Mouse (Mus musculus) neural tube, embryonic 13.5 days (tissue): ENCODE measurements at regions not wholly inside any gene's neighbourhood (a gene's known extent, or its start where the extent isn't known, plus 50 kb on each side); places are given as distances from the start of the nearest gene placed in this dataset.

Source experiments
- ATAC-seq: fragments of 200-750 bp; cut with Nextera tagmentation; 2 replicates; pipeline ENCODE4 v1.8.0; 2017; ENCODE audit warnings: low read depth, mild to moderate bottlenecking, moderate TSS enrichment, moderate library complexity
- H3K27ac ChIP-seq: fragments of 300-500 bp; sonication (generic); replicated peaks from 2 replicates; pipeline ENCODE4 v1.5.1; 2015; ENCODE audit warnings: moderate library complexity, mild to moderate bottlenecking, inconsistent platforms
- H3K27me3 ChIP-seq: fragments of 300-500 bp; sonication (generic); 2 replicates; pipeline ENCODE4 v1.6.1; 2015; ENCODE audit warnings: mild to moderate bottlenecking, inconsistent platforms
- H3K36me3 ChIP-seq: fragments of 300-500 bp; sonication (generic); 2 replicates; pipeline ENCODE4 v1.6.1; 2015; ENCODE audit warnings: mild to moderate bottlenecking, inconsistent platforms
- H3K4me1 ChIP-seq: fragments of 300-500 bp; sonication (generic); replicated peaks from 2 replicates; pipeline ENCODE4 v1.6.1; 2015; ENCODE audit warnings: inconsistent platforms
- H3K4me2 ChIP-seq: fragments of 300-500 bp; sonication (generic); 2 replicates; pipeline ENCODE4 v1.6.1; 2015; ENCODE audit warnings: inconsistent platforms, mild to moderate bottlenecking, moderate library complexity
- H3K4me3 ChIP-seq: fragments of 300-500 bp; sonication (generic); 2 replicates; pipeline ENCODE4 v1.5.1; 2015; ENCODE audit warnings: mild to moderate bottlenecking, inconsistent platforms
- H3K9ac ChIP-seq: fragments of 300-500 bp; sonication (generic); 2 replicates; pipeline ENCODE4 v1.6.1; 2015; ENCODE audit warnings: moderate library complexity, mild to moderate bottlenecking, inconsistent platforms
- H3K9me3 ChIP-seq: fragments of 300-500 bp; sonication (generic); 2 replicates; pipeline ENCODE4 v1.6.1; 2016; ENCODE audit warnings: inconsistent platforms
- WGBS: fragments of 180-500 bp; shearing (Covaris S2); methylation state at CpG from one replicate; pipeline ENCODE4 v1.1.7; 2015; 5-methylcytosine and 5-hydroxymethylcytosine counted together

DNA sequence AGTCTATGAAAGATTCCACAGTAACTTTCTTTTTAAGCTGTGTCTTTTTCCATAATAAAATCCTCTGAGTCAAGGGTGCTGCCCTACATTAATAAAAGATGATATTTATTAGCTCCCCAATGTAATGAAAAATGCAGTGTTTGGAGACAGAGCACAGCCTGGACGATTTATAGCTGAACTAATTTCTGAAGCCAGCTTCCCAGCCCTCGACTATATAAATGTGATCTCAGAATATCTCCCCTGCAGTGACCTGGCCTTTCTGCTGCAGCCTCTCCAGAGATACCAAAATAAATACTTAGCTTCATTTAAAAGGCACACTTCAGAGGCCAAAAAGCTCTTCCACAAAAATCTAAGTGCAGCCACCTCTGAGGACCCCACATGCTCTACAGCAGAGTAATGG, 534.7 kb downstream of the Zfp619 start:
- 60% methylated on average over 2 of the region's 2 CpGs for WGBS

DNA sequence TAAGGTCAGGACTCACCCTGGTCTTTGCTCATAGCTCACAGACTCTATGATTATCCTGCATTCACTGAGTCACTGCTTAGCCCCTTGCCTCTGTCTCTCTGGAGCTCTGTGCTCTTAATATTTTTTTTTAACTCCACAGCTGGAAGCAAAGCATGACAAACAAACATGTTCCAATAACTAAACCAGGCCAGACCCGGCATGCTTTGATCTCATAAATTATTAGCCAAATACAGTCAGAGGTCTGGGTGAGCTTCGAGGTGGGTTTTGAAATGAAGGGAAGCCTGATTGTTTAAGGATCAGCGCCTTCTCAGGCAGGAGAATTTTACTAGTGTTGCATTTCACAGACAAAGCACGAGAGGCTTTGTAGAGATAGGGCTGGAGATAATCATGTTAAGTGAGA, 541.3 kb downstream of the Zfp619 start:
- Histone ChIP-seq H3K36me3 (no peaks in the 10 kb centered on the region), H3K27ac (no peak overlapping the region), H3K9me3 (no peaks in the 10 kb centered on the region), H3K4me3 (no peak overlapping the region), H3K27me3 (no peaks in the 10 kb centered on the region), H3K4me2 (no peak overlapping the region), H3K9ac (no peak overlapping the region), H3K4me1 (no peaks in the 10 kb centered on the region)
- no peak for ATAC-seq
- 64% methylated on average over 4 of the region's 4 CpGs for WGBS

More for the DNA sequence above, 534.7 kb downstream of the Zfp619 start:
- H3K27ac ChIP-seq = no peak overlapping the region
- no peak for ATAC-seq
- H3K4me2 ChIP-seq = no peak overlapping the region
- no peak overlapping the region for H3K4me3 ChIP-seq
- no peak overlapping the region for H3K9ac ChIP-seq
- no peaks in the 10 kb centered on the region for H3K27me3 ChIP-seq
- H3K9me3 ChIP-seq = no peaks in the 10 kb centered on the region
- H3K4me1 ChIP-seq = no peaks in the 10 kb centered on the region
- H3K36me3 ChIP-seq = no peaks in the 10 kb centered on the region

DNA sequence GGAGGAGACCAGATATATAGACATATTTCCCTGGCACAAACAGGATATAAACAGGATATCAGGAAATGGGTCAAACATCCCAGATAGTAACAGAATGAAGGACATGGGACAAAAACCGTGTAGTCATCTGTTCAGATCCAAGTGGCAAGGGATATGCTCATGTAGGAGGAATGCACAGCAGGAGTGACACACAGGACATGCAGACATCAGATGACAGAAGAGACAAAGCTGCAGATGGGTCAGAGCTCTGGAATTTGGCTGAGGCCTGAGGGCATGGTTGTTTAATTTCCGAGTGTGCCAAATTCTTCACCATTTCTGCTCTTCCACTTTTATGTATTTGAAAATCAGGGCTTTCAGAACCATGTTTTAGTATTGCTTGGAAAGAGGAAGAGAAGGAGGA, 547.1 kb downstream of the Zfp619 start:
- H3K4me1 ChIP-seq = no peaks in the 10 kb centered on the region
- H3K4me2 ChIP-seq = no peak overlapping the region
- no peak overlapping the region for H3K9ac ChIP-seq
- no peak for ATAC-seq
- H3K9me3 ChIP-seq = no peaks in the 10 kb centered on the region
- H3K27ac ChIP-seq = no peak overlapping the region
- no peak overlapping the region for H3K4me3 ChIP-seq
- no peaks in the 10 kb centered on the region for H3K36me3 ChIP-seq
- WGBS = 59% methylated on average over 2 of the region's 2 CpGs
- H3K27me3 ChIP-seq = no peaks in the 10 kb centered on the region

DNA sequence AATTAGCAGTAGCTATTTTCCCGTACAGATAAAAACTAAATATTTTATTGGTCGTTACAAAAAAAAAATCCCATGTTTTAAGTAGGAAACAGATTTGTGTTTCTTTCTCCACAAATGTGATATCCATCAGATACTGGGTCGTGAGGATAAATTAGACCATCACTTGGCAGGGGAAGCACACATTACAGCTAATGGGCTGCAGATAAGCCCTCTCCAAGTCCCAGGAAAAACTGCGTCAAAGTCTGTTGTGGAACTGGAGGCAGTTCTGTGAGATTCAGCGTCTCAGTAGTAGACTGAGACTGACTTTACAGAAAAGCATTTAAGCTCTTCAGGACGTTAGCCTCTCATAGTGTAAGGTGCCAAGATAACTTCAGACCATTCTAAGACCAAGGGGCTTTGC, 548.0 kb downstream of the Zfp619 start:
- no peak for ATAC-seq
- H3K4me1 ChIP-seq = no peaks in the 10 kb centered on the region
- no peaks in the 10 kb centered on the region for H3K9me3 ChIP-seq

DNA sequence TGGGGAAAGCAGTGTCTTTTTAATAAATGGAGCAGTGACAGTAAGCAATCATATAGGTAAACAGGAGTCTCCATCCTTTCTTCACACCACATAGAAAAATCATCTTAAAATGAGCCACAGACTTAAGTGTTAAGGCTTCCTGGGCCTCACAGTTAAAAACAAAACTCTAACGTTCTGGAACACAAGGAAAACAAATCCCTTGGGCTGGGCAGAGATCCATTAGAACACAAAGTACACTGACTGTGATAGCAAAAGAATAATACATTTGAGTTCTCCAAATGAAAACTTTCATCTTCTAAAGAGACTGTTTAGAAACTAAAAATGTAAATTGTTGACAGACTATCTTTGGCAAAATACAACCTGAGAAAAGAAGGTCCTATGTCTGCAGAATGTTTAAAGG, 549.8 kb downstream of the Zfp619 start:
- Histone ChIP-seq H3K27me3 (no peaks in the 10 kb centered on the region), H3K4me3 (no peak overlapping the region), H3K9me3 (no peaks in the 10 kb centered on the region), H3K9ac (no peak overlapping the region), H3K4me2 (no peak overlapping the region), H3K27ac (no peak overlapping the region), H3K36me3 (no peaks in the 10 kb centered on the region), H3K4me1 (no peaks in the 10 kb centered on the region)
- ATAC-seq = no peak
- WGBS = 58% methylated on average over 1 of the region's 1 CpGs

More for the DNA sequence above, 548.0 kb downstream of the Zfp619 start:
- WGBS = 82% methylated on average over 6 of the region's 6 CpGs
- Histone ChIP-seq H3K36me3 (no peaks in the 10 kb centered on the region), H3K27me3 (no peaks in the 10 kb centered on the region), H3K4me2 (no peak overlapping the region), H3K9ac (no peak overlapping the region), H3K27ac (no peak overlapping the region), H3K4me3 (no peak overlapping the region)

DNA sequence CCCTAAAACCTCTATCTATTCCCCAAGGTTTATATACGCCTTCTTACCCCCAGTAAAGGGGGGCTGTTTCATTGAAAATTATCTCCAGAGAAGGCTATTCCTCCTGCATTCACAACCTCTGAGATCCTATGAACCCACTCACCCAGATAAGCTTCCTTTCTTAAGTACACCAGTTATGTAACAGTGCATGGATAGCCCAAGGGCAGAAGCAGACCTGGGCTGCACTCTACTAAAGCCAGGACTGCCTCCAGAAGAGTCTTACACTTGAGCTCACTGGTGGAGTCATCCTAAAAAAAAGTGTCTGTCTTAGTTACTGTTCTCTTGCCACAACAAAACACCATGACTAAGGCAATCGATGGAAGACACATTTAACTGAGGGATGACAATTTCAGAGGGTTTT, 553.7 kb downstream of the Zfp619 start:
- H3K9ac ChIP-seq = no peak overlapping the region
- no peak for ATAC-seq
- no peaks in the 10 kb centered on the region for H3K27me3 ChIP-seq
- 80% methylated on average over 2 of the region's 2 CpGs for WGBS
- H3K4me2 ChIP-seq = no peak overlapping the region
- no peak overlapping the region for H3K4me3 ChIP-seq
- H3K27ac ChIP-seq = no peak overlapping the region
- no peaks in the 10 kb centered on the region for H3K36me3 ChIP-seq
- no peaks in the 10 kb centered on the region for H3K9me3 ChIP-seq
- no peaks in the 10 kb centered on the region for H3K4me1 ChIP-seq

DNA sequence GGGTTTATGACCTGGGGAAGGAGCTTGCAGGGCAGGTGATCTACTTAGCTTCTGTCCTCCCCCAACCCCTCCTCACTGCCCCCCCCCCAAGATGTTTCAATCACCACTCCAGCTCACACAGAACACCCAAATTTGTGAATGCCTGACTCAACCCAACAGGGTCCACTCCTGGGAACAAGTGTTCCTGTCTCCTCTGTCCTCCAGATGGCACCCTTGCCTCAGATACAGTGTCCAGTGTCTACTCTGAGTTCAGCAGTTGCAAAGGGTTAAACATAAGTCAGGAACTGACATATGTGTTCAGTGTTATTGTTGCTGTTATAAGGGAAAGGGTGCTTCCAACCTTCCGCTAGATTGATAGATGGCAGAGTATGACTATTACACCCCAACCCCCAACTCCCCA, 554.9 kb downstream of the Zfp619 start:
- Histone ChIP-seq H3K9me3 (no peaks in the 10 kb centered on the region), H3K4me2 (no peak overlapping the region), H3K36me3 (no peaks in the 10 kb centered on the region), H3K9ac (no peak overlapping the region), H3K4me1 (no peaks in the 10 kb centered on the region), H3K27ac (no peak overlapping the region), H3K27me3 (no peaks in the 10 kb centered on the region), H3K4me3 (no peak overlapping the region)
- 81% methylated on average over 1 of the region's 1 CpGs for WGBS
- ATAC-seq = peak; percentile 56; the same call in 1 of the 2 replicates

DNA sequence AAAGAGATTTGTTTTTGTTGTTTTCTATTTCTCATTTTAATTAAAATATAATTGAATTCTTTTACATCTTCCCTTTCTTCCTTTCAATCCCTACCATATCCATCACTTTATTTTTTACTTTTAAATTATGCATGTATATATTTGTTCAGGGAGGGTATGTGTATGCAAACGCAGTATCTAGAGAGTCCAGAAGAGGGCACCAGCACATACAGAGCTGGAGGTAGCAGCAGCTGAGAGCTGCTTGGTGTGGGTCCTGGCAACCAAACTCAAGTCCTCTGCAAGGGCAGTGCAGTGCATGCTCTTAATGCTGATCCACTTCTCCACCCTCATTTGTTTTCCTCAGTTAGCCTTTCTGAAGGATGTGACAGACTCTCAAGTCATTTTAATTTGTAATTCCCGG, 568.7 kb downstream of the Zfp619 start:
- no peak overlapping the region for H3K9ac ChIP-seq
- H3K27me3 ChIP-seq = no peaks in the 10 kb centered on the region
- H3K27ac ChIP-seq = no peak overlapping the region
- H3K4me2 ChIP-seq = no peak overlapping the region
- no peaks in the 10 kb centered on the region for H3K36me3 ChIP-seq
- H3K9me3 ChIP-seq = no peaks in the 10 kb centered on the region
- 57% methylated on average over 2 of the region's 2 CpGs for WGBS
- H3K4me3 ChIP-seq = no peak overlapping the region
- H3K4me1 ChIP-seq = no peaks in the 10 kb centered on the region
- ATAC-seq = no peak

DNA sequence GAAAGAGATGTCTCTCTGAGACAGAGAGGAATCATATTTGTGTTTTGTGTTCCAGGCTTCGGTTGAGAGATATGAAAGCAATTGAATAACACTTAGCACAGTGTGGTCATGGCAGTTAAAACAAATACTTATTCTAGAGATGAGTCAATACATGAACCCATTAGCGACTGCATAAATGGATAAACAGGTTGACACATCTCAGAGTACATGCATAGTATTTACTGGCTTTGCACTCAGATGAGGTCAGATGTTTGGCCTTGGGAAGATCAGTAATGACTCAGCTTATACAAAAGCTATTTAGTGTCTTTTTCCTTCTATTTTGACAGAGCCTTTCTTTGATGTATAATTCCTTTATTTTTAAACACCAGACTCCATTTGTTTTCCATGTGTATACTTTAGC, 579.5 kb downstream of the Zfp619 start:
- 85% methylated on average over 2 of the region's 2 CpGs for WGBS
- Histone ChIP-seq H3K27me3 (no peaks in the 10 kb centered on the region), H3K9me3 (no peaks in the 10 kb centered on the region), H3K27ac (no peak overlapping the region), H3K9ac (no peak overlapping the region), H3K4me2 (no peak overlapping the region), H3K36me3 (no peaks in the 10 kb centered on the region), H3K4me1 (no peaks in the 10 kb centered on the region), H3K4me3 (no peak overlapping the region)
- no peak for ATAC-seq

DNA sequence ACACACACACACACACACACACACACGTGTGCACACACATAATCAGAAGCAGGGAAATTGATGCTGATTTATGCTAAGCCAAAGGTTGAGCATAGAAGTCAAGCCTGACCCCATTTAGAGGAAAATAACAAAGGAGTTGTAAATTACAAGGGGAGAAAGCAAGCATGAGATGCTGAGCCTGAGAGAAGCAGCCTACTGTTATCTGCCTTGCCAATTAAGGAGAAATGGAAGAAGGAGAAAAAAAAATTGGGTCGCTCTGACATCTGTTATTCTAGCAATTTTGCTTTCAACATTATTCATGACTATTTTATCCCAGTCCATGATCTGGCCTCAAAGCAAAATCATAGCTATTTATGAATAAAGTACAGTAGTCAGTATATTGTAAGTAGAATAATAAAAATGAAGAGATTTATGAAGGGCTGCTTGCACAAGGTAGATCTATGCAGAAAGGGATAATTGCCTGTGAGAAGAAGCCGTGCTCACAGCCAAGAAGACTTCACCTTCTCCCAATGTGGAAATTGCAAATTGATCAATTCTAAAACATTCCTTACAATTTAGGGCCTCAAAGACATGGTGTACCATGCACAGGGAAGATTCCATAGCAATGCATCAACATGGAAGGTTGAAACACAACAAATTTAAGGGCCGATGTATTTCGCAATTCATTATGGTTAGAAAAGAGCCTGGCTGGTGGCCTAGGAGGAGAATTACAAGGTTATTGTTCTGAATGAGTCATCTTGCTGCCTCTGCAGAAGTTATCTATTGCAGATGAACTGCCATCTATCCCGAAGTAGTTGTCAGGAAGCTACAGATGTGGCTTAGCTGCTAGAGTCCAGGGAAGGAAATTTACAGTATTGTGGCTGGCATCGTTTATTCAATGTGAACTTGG, 585.7 kb downstream of the Zfp619 start:
- ATAC-seq = no peak
- Histone ChIP-seq H3K27ac (no peak overlapping the region), H3K27me3 (no peaks in the 10 kb centered on the region), H3K9me3 (no peaks in the 10 kb centered on the region), H3K9ac (no peak overlapping the region), H3K36me3 (no peaks in the 10 kb centered on the region), H3K4me1 (no peaks in the 10 kb centered on the region), H3K4me3 (no peak overlapping the region), H3K4me2 (no peak overlapping the region)
- 78% methylated on average over 7 of the region's 7 CpGs for WGBS

DNA sequence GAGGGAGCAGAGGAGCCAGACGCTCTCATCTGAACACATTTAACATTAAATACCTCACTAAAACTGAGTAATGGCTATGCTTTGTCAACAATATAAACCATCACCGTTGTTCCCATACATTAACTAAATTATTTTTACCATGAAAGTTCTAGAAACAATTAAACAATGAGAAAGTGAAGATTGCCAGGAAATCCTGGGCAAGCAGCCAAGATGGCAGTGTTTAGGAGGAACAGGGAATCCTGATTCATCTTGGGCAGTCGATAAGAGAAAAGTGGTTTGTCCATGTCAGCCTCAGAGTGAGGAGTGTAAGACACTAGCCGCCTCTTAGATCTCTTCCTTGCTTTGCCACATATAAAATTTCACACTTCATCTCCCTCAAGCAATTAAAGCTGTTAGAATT, 625.3 kb downstream of the Zfp619 start:
- H3K9me3 ChIP-seq = no peaks in the 10 kb centered on the region
- WGBS = 74% methylated on average over 4 of the region's 4 CpGs

DNA sequence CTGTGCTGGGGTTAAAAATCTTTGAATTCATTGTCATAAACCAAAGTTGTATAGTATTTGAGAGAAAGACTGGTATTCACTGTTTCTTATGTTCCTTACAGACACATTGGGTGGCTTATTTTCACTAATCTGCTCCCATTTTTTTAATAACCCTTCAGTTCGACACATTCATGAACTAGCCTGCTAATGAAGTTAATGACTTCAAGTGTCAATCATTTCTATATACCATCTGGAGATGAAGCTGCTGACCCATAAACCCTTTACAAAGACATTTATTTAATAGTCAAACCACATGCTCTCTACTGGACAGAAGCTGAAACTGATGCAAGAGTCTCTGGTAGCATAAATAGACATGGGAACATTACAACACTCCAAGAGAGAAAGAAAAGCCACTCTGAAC, 626.9 kb downstream of the Zfp619 start:
- Histone ChIP-seq H3K4me3 (no peak overlapping the region), H3K27ac (no peak overlapping the region), H3K4me1 (no peaks in the 10 kb centered on the region), H3K9ac (no peak overlapping the region), H3K4me2 (no peak overlapping the region), H3K36me3 (no peaks in the 10 kb centered on the region), H3K9me3 (no peaks in the 10 kb centered on the region), H3K27me3 (no peaks in the 10 kb centered on the region)
- ATAC-seq = no peak
- WGBS = 89% methylated on average over 1 of the region's 1 CpGs

More for the DNA sequence above, 625.3 kb downstream of the Zfp619 start:
- H3K27ac ChIP-seq = no peak overlapping the region
- no peak for ATAC-seq
- H3K4me3 ChIP-seq = no peak overlapping the region
- no peak overlapping the region for H3K4me2 ChIP-seq
- H3K36me3 ChIP-seq = no peaks in the 10 kb centered on the region
- H3K9ac ChIP-seq = no peak overlapping the region
- no peaks in the 10 kb centered on the region for H3K4me1 ChIP-seq
- H3K27me3 ChIP-seq = no peaks in the 10 kb centered on the region

DNA sequence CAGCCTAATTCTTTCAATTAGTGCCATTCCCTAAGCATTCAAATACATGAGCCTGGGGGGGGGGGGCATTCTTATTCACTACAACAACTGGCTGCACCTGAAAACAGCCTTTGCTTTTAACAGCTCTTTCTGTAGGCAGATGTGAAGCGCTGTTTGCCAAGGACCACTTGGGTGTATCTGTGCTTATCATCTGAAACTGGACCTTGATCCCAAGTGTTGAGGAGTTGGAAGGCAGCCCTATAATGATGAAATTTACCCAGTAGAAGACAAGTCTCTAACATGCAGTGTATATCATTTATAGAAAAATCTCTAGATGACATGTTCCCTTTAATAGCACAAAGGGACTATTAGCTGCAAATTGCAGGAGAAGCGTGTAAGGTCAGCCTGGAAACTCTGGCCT, 660.0 kb downstream of the Zfp619 start:
- Histone ChIP-seq H3K4me2 (no peak overlapping the region), H3K27me3 (no peaks in the 10 kb centered on the region), H3K4me1 (no peaks in the 10 kb centered on the region), H3K36me3 (no peaks in the 10 kb centered on the region), H3K9ac (no peak overlapping the region), H3K4me3 (no peak overlapping the region), H3K27ac (no peak overlapping the region), H3K9me3 (no peaks in the 10 kb centered on the region)
- WGBS = 89% methylated on average over 2 of the region's 2 CpGs
- ATAC-seq = no peak
